Mouse (Mus musculus) activated CD4-positive, CD25-positive, alpha-beta regulatory T cell (primary cell): Measurements from ENCODE around the gene Mboat2. TPM values are rescaled to one million over a fixed set of nuclear protein-coding genes. Genes with fewer than 3 reads are reported as not detected.

Experiments
- polyA plus RNA-seq, 2 experiments: library from polyadenylated mRNA; unstranded; fragments of 100-300 nt; shearing (Covaris generic); gene quantifications; one replicate each; pipeline ENCODE4 v1.2.1; 2017

Gene Mboat2
- under 1 TPM in 1 of 2 experiments, not detected in 1; 0.63 TPM for polyA plus RNA-seq

DNA sequence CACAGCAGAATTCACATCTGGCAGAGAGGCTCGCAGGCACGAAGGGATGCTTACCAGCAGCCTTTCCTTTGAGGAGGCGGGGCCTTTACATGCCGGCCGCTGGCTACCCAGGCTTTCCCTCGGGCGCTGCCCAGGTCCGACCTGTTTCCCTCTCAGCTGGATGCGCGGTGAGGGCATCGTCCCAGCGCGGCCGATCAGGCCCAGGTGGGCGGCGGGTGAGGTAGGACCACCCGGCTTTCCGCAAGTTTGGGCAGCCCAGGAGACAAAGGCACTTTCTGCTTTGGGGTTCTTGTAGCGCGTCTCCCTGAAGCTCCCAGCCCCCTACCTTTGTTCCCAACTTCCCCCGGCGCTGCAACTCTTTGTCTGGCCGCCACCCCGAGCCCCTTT is at the start of gene Mboat2:
TSS of gene Mboat2 (plus strand) at position 114 of the 387 bp plus-strand sequence.

GRCm38 (mm10) chr12:24974446-24975114 is 143.9 kb downstream of the Mboat2 start, which contains the start of gene Kidins220:
Gene Kidins220, plus strand, starts transcription at chr12:24974925.

Other genes starting within 250 kb of the Mboat2 start
- gene Klf11, start 179.6 kb upstream of the Mboat2 start, polyA plus RNA-seq: 10 to 100 TPM; 11.5 to 12.7 TPM
- under 1 TPM in 1 of 2 experiments, not detected in 1; 0.49 TPM for gene Cys1, start 149.1 kb upstream of the Mboat2 start, polyA plus RNA-seq
- gene Rrm2, start 122.6 kb upstream of the Mboat2 start, polyA plus RNA-seq: 10 to 100 TPM; 57.5 to 83.0 TPM
- gene Kidins220, start 144.0 kb downstream of the Mboat2 start, polyA plus RNA-seq: 10 to 100 TPM; 23.5 to 28.2 TPM